Mouse (Mus musculus) midbrain, embryonic 11.5 days (tissue): ENCODE measurements at regions not wholly inside any gene's neighbourhood (a gene's known extent, or its start where the extent isn't known, plus 50 kb on each side); places are given as distances from the start of the nearest gene placed in this dataset.

Experiments used
- ATAC-seq: fragments of 200-750 bp; cut with Nextera tagmentation; 2 replicates; pipeline ENCODE4 v1.8.0; 2017; ENCODE audit warnings: moderate TSS enrichment, moderate library complexity; ENCODE audit not compliant: low FRiP score
- DNase-seq: peaks from one replicate; pipeline ENCODE4 v3.0.0; 2015; ENCODE audit warnings: low spot score; ENCODE audit errors: missing footprints
- H3K27ac ChIP-seq: fragments of 300-500 bp; sonication (generic); 2 replicates; pipeline ENCODE4 v1.5.1; 2014; ENCODE audit warnings: low read depth, low read length
- H3K27me3 ChIP-seq: fragments of 300-500 bp; sonication (generic); 2 replicates; pipeline ENCODE4 v1.6.1; 2014; ENCODE audit warnings: mild to moderate bottlenecking, low read length, moderate library complexity, mixed read lengths; ENCODE audit not compliant: control insufficient read depth, insufficient read depth
- H3K36me3 ChIP-seq: fragments of 300-500 bp; sonication (generic); 2 replicates; pipeline ENCODE4 v1.6.1; 2014; ENCODE audit warnings: mild to moderate bottlenecking, low read length, moderate library complexity, mixed read lengths; ENCODE audit not compliant: control insufficient read depth, insufficient read depth
- H3K4me1 ChIP-seq: fragments of 300-500 bp; sonication (generic); 2 replicates; pipeline ENCODE4 v1.6.1; 2014; ENCODE audit warnings: low read length; ENCODE audit not compliant: control insufficient read depth, insufficient read depth
- H3K4me2 ChIP-seq: fragments of 300-500 bp; sonication (generic); 2 replicates; pipeline ENCODE4 v1.6.1; 2014; ENCODE audit warnings: mild to moderate bottlenecking, moderate library complexity
- H3K4me3 ChIP-seq: fragments of 300-500 bp; sonication (generic); 2 replicates; pipeline ENCODE4 v1.5.1; 2014; ENCODE audit warnings: low read depth, low read length
- H3K9ac ChIP-seq: fragments of 300-500 bp; sonication (generic); 2 replicates; pipeline ENCODE4 v1.6.1; 2014; ENCODE audit warnings: low read length
- H3K9me3 ChIP-seq: fragments of 300-500 bp; sonication (generic); 2 replicates; pipeline ENCODE4 v1.6.1; 2016; ENCODE audit warnings: low read length; ENCODE audit not compliant: control insufficient read depth
- WGBS: fragments of 180-500 bp; shearing (Covaris S2); extraction: QIAGEN DNeasy Blood & Tissue Kit; methylation state at CpG from one replicate; pipeline ENCODE4 v1.1.7; 2014; 5-methylcytosine and 5-hydroxymethylcytosine counted together

DNA sequence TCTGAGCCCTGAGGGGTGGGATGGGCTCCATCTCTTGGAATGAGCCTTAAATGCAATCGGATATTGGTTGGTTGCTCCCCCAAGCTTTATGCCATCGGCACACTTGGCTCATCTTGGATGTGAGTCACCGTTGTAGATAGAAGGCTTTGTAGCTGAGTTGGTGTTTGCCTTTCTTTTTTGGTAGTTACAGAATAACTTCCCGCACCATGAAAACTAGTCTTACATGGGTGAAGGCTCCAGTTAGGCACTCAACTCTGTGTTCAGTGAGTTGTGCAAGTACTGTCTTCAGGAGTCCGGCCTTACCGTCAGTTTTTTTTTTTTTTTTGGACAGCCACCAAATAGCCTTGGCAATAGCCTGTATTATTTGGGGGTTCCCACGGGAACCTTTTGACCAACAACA lies 170.3 kb downstream of the Snx10 start:
- Histone ChIP-seq H3K9ac (no peak overlapping the region), H3K36me3 (no peaks in the 10 kb centered on the region), H3K9me3 (no peaks in the 10 kb centered on the region), H3K4me1 (no peaks in the 10 kb centered on the region), H3K4me2 (no peak overlapping the region), H3K27me3 (no peaks in the 10 kb centered on the region), H3K27ac (no peak overlapping the region), H3K4me3 (no peak overlapping the region)
- ATAC-seq, result no peak
- no peak for DNase-seq
- WGBS, result 90% methylated on average over 7 of the region's 7 CpGs

DNA sequence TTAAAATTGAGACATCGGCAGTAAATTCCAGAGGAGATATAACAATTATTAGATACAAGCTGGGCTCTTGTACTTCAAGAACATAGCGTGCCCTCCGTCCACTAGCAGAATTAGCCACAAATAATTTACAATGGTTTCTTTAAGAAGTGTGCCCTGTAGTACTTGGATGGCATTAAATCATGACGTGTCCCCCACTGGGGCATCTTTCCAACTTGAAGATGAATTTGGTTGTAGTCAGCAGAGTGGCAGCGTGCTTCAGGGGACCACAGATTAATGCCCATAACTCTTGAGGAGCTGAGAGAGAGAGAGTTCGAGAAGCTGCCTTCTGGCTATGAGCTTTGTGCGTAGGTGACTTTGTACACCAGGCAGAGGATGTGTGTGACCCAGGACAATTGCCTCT lies 172.7 kb downstream of the Snx10 start:
- H3K4me3 ChIP-seq, result no peak overlapping the region
- H3K36me3 ChIP-seq, result no peaks in the 10 kb centered on the region
- H3K4me1 ChIP-seq, result no peaks in the 10 kb centered on the region
- H3K27ac ChIP-seq, result no peak overlapping the region
- no peak overlapping the region for H3K9ac ChIP-seq
- WGBS, result 87% methylated on average over 7 of the region's 7 CpGs
- no peak for ATAC-seq
- no peak for DNase-seq
- H3K4me2 ChIP-seq, result no peak overlapping the region
- H3K27me3 ChIP-seq, result no peaks in the 10 kb centered on the region
- H3K9me3 ChIP-seq, result no peaks in the 10 kb centered on the region

DNA sequence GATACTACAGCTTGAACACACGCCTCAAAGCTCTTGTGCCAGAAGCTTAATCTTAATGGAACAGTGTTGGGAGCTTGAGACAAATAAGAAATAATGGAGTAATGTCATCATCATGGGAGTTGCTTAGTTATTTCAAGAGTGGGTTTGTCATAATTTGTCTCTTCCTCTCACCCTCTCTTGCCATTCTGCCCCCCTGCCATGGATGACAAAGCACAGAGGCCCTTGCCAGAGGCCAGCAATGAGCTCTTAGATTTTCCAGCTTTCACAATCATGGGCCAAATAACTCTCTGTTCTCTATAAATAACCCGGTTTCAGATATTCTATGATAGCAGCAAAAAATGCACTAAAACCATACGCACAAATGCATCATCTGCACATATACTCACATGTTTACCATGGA lies 174.1 kb downstream of the Snx10 start:
- DNase-seq (no peak), ATAC-seq (no peak)
- H3K4me2 ChIP-seq, result no peak overlapping the region
- H3K9ac ChIP-seq, result no peak overlapping the region
- H3K4me3 ChIP-seq, result no peak overlapping the region
- no peaks in the 10 kb centered on the region for H3K27me3 ChIP-seq
- H3K4me1 ChIP-seq, result no peaks in the 10 kb centered on the region
- WGBS, result 91% methylated on average over 3 of the region's 3 CpGs
- no peaks in the 10 kb centered on the region for H3K9me3 ChIP-seq
- H3K36me3 ChIP-seq, result no peaks in the 10 kb centered on the region
- no peak overlapping the region for H3K27ac ChIP-seq

DNA sequence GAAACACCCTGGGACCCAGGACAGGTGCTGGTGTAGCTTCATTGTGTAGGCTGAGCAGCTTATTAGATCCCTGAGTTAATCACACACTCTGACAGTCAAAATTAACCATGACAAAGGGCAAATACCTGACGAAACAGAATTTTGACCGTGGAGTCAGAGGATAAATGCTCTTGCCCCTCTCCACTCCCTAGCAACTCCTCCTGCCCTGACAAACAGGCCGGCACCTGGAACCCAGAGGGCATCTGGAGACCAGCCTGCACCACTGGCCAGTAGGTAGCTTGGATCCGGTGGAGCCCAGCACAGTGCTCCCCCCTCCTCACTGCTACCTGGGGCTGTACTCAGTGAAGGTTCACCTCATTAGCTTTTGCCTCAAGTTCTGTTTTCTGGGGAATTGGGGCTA lies 174.5 kb downstream of the Snx10 start:
- no peaks in the 10 kb centered on the region for H3K36me3 ChIP-seq
- H3K4me2 ChIP-seq, result no peak overlapping the region
- no peak overlapping the region for H3K4me3 ChIP-seq
- no peaks in the 10 kb centered on the region for H3K27me3 ChIP-seq
- no peak for ATAC-seq
- H3K27ac ChIP-seq, result no peak overlapping the region
- no peaks in the 10 kb centered on the region for H3K9me3 ChIP-seq
- DNase-seq, result no peak
- H3K4me1 ChIP-seq, result no peaks in the 10 kb centered on the region
- H3K9ac ChIP-seq, result no peak overlapping the region
- 82% methylated on average over 4 of the region's 4 CpGs for WGBS

DNA sequence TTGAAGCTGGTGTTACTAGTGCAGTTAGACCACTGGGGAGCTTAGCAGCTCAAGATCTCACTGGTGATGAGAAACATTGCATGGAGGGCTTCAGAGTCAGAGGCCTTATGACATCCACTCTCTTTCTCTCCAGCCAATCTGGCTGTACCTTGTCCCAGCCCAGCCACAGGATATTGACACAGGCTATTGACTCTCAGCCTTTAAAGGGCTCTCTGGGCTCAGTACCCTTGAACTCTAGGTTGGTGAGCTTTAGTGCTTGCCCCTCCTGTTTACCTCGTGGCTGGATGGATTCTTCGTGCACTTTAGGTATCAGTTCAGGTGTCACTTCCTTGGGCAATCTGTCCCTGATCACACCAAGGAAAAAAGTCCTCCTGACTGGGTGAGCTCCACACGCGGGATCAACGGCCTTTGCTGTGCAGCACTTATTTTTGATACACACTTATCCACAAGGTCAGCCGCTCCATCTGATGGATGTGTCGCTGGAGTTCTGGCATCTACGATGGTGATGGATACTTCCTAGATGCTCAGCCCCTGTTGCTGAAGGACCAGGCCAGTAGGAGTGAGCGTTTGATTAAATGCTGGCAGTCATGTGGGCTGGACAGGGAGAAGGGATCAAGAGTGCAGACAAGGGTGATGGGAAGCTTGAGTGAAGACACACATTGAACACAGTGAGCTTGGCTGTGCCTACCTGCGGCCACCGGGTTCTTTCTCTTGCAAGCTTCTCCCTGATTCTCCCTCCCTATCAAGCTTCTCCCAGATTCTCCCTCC lies 177.7 kb downstream of the Snx10 start:
- Histone ChIP-seq H3K9ac (no peak overlapping the region), H3K4me3 (no peak overlapping the region), H3K36me3 (no peaks in the 10 kb centered on the region), H3K27me3 (no peaks in the 10 kb centered on the region), H3K9me3 (no peaks in the 10 kb centered on the region), H3K4me1 (no peaks in the 10 kb centered on the region), H3K27ac (no peak overlapping the region), H3K4me2 (no peak overlapping the region)
- 92% methylated on average over 11 of the region's 11 CpGs for WGBS
- DNase-seq, result no peak
- no peak for ATAC-seq

DNA sequence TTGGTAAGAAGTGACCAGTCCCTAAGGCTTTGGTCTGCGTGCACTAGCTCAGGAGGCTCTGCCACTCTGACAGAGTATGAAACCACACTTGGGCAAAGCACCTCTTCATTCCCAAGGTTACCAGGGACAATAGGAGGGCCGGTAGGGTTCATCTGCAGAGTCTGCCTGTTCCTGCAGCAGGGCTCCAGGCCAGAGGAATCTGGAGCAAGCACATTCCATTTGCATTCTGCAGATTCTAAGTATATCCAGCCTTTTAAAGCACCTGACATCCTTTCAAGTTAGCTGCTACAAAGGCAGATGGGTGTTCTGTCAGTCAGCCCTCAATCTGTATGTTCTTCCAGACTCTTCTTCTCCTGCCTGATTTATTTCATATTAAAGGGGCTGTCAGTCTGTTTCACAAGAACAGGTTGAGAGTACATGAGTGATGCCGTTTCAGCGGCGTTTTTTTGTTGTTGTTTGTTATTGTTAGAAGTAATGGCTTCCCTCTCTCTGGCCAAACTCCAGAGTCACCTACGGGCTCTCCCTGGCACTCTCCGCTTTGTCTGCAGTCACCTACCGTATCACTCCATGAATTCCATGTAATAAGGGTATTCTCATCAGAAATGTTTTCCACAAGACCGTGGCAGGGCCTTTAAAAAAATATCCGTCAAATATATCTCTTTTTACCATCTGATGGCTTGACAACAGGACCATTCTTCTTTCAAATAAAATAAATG lies 178.9 kb downstream of the Snx10 start:
- ATAC-seq (no peak), DNase-seq (no peak)
- Histone ChIP-seq H3K27ac (no peak overlapping the region), H3K4me1 (no peaks in the 10 kb centered on the region), H3K36me3 (no peaks in the 10 kb centered on the region), H3K9me3 (no peaks in the 10 kb centered on the region), H3K9ac (no peak overlapping the region), H3K27me3 (no peaks in the 10 kb centered on the region), H3K4me2 (no peak overlapping the region), H3K4me3 (no peak overlapping the region)
- whole genome bisulfite sequencing, result 90% methylated on average over 10 of the region's 10 CpGs

DNA sequence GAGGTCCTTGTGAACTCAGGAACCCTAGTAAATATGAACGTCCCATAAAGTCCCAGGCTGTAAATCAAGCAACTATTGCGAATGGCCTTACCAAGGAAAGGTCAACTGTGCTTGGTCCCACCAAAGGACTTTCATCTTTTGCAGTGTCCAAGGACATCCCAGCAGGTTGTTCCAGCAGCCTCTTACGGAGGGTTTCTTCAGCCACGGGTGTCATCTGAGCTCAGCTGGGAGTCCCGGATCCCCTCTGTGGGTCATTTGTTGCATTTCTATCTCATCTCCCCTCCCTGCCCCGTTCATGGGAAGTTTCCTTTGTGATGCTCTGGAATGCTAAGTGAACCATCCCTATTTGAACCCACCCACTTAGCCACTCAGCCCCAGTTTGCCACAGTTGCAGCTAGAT lies 184.3 kb downstream of the Snx10 start:
- Histone ChIP-seq H3K9ac (no peak overlapping the region), H3K27ac (no peak overlapping the region), H3K9me3 (no peaks in the 10 kb centered on the region), H3K4me2 (no peak overlapping the region), H3K4me3 (no peak overlapping the region), H3K27me3 (no peaks in the 10 kb centered on the region), H3K36me3 (no peaks in the 10 kb centered on the region), H3K4me1 (0 out of 2 replicates have a peak, but pooled peaks cover 2% of the 10 kb centered on the region)
- ATAC-seq (no peak), DNase-seq (no peak)
- WGBS, result 40% methylated on average over 6 of the region's 6 CpGs

DNA sequence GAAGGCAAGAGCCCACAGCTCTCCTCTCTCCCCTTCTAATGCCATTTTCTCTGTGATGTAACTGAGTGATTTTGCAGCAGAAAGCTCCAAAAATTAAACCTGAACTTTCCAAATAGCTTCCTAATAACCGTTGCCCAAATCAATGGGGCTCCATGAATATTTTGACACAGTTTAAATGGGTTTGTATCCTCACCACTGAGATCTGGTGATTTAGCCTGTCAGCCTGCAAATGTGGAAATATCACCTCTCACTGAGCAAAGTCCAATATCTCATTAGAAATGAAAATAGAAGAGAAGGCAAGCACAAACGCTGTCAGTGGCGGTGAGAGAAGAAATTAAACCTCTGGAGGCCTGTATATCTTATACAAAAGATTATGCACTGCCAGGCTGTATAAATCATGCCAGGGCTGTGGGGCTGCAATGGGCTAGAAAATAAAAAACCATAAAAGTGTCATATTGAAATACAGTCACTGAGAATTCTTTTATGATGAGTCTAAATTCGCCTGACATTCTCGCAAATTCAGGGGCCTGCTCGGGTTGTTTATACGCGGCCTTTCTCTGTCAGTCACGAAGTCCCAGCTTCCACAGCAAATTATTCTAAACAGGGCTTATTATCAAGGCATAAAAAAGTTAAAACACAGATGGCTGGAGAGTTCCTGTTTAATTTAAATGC lies 185.1 kb downstream of the Snx10 start:
- DNase-seq (no peak), ATAC-seq (no peak)
- Histone ChIP-seq H3K27me3 (no peaks in the 10 kb centered on the region), H3K4me3 (no peak overlapping the region), H3K9ac (no peak overlapping the region), H3K4me1 (0 out of 2 replicates have a peak, but pooled peaks cover 2% of the 10 kb centered on the region), H3K27ac (no peak overlapping the region), H3K36me3 (no peaks in the 10 kb centered on the region), H3K4me2 (no peak overlapping the region), H3K9me3 (no peaks in the 10 kb centered on the region)
- WGBS, result 74% methylated on average over 9 of the region's 9 CpGs
